Mouse (Mus musculus): Measurements from ENCODE around the gene Aplp1.

DNA sequence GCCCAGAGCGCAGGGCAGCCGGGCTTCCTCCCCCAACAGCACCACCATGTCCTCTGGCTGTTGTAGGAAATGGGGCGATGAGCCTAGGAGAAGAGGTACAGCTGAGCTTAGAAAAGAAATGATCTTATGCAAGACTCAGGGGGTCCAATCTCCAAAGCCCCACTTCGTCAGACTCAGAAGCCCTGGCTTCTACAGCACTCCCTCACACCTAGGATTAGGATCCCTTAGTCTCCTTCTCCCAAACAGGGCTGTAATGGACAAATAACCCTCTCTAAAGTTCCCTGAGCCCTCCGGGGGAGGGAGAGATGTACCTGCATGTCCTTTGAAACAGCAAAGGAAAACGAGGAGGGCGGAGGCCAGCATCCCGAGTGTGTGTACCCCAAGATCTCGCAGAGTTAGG, 11.2 kb upstream of the Aplp1 start:
- no peak for TF ChIP-seq CTCF (IDR thresholded peaks at IDR 0.05; ENCODE audit: control insufficient read depth, insufficient read depth, insufficient read length)
- TF ChIP-seq CEBPB (IDR thresholded peaks at IDR 0.05; ENCODE audit: low read depth), result no peak
- no peak for TF ChIP-seq MYOG (IDR thresholded peaks at IDR 0.05; ENCODE audit: control insufficient read depth, extremely low read depth, insufficient read length)
- TF ChIP-seq MAX (IDR thresholded peaks at IDR 0.05), result no peak

Data from C2C12 (cell line).